Mouse (Mus musculus): ENCODE measurements around the gene Mia. TPM values are rescaled to one million over a fixed set of nuclear protein-coding genes. Genes with fewer than 3 reads are reported as not detected.

Mia gene
- total RNA-seq, 1 experiment: 12.5 TPM

DNA sequence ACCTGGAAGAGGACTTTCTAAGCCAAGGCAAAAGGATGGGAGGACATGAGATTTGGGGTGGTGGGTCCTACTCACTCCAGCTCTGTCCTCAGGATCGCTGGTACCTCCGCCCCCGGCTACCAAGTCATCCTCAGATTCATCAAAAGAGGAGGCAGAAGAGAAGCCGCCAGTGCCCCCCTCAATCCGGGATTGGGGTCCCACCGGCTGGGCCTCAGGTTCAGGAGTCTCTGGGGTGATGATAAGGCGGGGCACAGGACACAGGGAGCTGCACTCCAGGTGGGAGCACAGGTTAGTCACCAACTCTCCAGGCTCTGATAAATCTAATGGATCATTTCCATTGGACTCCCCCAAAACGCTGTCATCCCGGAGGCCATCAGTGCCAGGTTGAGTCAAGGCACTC, 46.3 kb upstream of the Mia start:
- Histone ChIP-seq H3K4me1 (ENCODE audit: control insufficient read depth in 2 of 2, insufficient read depth in 2 of 2, low read length in 2 of 2, poor library complexity in 1 of 2) (peaks cover 6 to 29% of the 10 kb centered on the region in 2 experiments; a peak in 2 of 4 replicates), H3K9ac (ENCODE audit: insufficient read depth, low read depth, low read length, poor library complexity, severe bottlenecking) (peak overlapping the region; percentile 83), H3K27ac (ENCODE audit: insufficient read depth, low read depth, low read length, poor library complexity, severe bottlenecking) (no peak overlapping the region), H3K9me3 (ENCODE audit: control insufficient read depth, insufficient read depth, low read depth, low read length) (no peaks in the 10 kb centered on the region), H3K4me3 (ENCODE audit: insufficient read depth in 1 of 2, low read depth in 1 of 2, low read length in 2 of 2, poor library complexity in 1 of 2, severe bottlenecking in 1 of 2) (peak overlapping the region; percentile 82 to 89), H3K36me3 (ENCODE audit: control insufficient read depth, insufficient read depth, low read length, poor library complexity, severe bottlenecking) (no peaks in the 10 kb centered on the region; the same call in 1 of the 2 replicates)
- no peak for TF ChIP-seq MAFK (IDR thresholded peaks at IDR 0.05; ENCODE audit: insufficient read depth, low read depth, low read length)
- no peak for TF ChIP-seq HCFC1 (IDR thresholded peaks at IDR 0.05; ENCODE audit: borderline replicate concordance, insufficient read depth, low read length)
- no peak for TF ChIP-seq ZNF384 (IDR thresholded peaks at IDR 0.05; ENCODE audit: low read depth, low read length)
- no peak for TF ChIP-seq ZC3H11A (IDR thresholded peaks at IDR 0.05; ENCODE audit: borderline replicate concordance, low read depth, low read length)
- TF ChIP-seq CHD2 (IDR thresholded peaks at IDR 0.05; ENCODE audit: low read depth, low read length): no peak
- DNase-seq (ENCODE audit: low read depth, low spot score): no peak
- in situ Hi-C loops (cut with MboI; ENCODE audit: low sequenced_read_pairs in 2 of 2, unreplicated experiment in 2 of 2): no loop called here

DNA sequence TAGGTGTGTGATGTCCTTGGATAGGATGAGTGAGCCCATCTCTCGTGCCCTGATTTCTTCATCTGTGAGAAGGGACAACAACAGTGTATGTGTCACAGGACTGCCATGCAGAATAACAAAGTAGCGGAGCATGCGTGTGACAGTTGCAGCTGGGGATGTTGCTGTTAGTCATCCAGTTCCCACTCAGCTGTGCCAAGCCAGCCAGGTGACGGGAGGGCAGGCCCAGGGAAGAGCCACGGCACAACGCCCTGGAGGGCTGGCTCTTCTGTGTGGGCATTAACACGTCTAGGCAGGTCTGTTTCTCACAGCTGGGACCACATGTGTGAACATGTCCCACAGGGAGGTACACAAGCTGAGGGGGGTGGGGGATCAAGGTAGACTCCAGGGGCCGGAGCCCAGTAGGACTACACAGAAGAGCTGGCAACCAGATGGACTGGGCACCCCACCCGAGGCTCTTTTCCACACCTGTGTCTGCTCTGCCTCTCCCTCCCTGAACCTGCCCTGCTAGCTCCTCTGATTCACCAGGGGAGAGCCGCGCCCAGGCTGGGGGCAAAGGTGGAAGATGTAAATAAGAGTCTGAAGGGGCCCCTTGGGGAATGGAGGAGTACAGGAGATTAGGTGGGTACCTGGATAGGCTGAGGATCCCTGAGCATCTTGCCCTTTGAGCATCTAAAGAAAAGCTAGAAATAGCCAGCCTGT, 44.1 kb upstream of the Mia start:
- no peak for DNase-seq (ENCODE audit: low read depth, low spot score)
- H3K4me1 ChIP-seq (ENCODE audit: control insufficient read depth in 2 of 2, insufficient read depth in 2 of 2, low read length in 2 of 2, poor library complexity in 1 of 2): peaks cover 4 to 28% of the 10 kb centered on the region in 2 experiments; a peak in 2 of 4 replicates
- no peak overlapping the region for H3K27ac ChIP-seq (ENCODE audit: insufficient read depth, low read depth, low read length, poor library complexity, severe bottlenecking)

GRCm38 (mm10) chr7:27222538-27222937, 41.6 kb upstream of the Mia start:
- no peak for DNase-seq (ENCODE audit: low read depth, low spot score)
- Histone ChIP-seq H3K4me1 (ENCODE audit: control insufficient read depth in 2 of 2, insufficient read depth in 2 of 2, low read length in 2 of 2, poor library complexity in 1 of 2) (peaks cover 4 to 30% of the 10 kb centered on the region in 2 experiments; a peak in 2 of 4 replicates), H3K36me3 (ENCODE audit: control insufficient read depth, insufficient read depth, low read length, poor library complexity, severe bottlenecking) (peaks cover 5% of the 10 kb centered on the region; the same call in 1 of the 2 replicates), H3K27ac (ENCODE audit: insufficient read depth, low read depth, low read length, poor library complexity, severe bottlenecking) (no peak overlapping the region), H3K4me3 (ENCODE audit: insufficient read depth in 1 of 2, low read depth in 1 of 2, low read length in 2 of 2, poor library complexity in 1 of 2, severe bottlenecking in 1 of 2) (no peak overlapping the region), H3K9ac (ENCODE audit: insufficient read depth, low read depth, low read length, poor library complexity, severe bottlenecking) (no peak overlapping the region), H3K9me3 (ENCODE audit: control insufficient read depth, insufficient read depth, low read depth, low read length) (no peaks in the 10 kb centered on the region)
- TF ChIP-seq ZNF384 (IDR thresholded peaks at IDR 0.05; ENCODE audit: low read depth, low read length) (no peak), CHD2 (IDR thresholded peaks at IDR 0.05; ENCODE audit: low read depth, low read length) (no peak), HCFC1 (IDR thresholded peaks at IDR 0.05; ENCODE audit: borderline replicate concordance, insufficient read depth, low read length) (no peak), ZC3H11A (IDR thresholded peaks at IDR 0.05; ENCODE audit: borderline replicate concordance, low read depth, low read length) (no peak), MAFK (IDR thresholded peaks at IDR 0.05; ENCODE audit: insufficient read depth, low read depth, low read length) (no peak)
- in situ Hi-C loops (cut with MboI; ENCODE audit: low sequenced_read_pairs in 2 of 2, unreplicated experiment in 2 of 2): no loop called here

More for the DNA sequence above, 44.1 kb upstream of the Mia start:
- Histone ChIP-seq H3K4me3 (ENCODE audit: insufficient read depth in 1 of 2, low read depth in 1 of 2, low read length in 2 of 2, poor library complexity in 1 of 2, severe bottlenecking in 1 of 2) (no peak overlapping the region), H3K9me3 (ENCODE audit: control insufficient read depth, insufficient read depth, low read depth, low read length) (no peaks in the 10 kb centered on the region), H3K9ac (ENCODE audit: insufficient read depth, low read depth, low read length, poor library complexity, severe bottlenecking) (peak overlapping the region; percentile 1; the same call in 1 of the 2 replicates), H3K36me3 (ENCODE audit: control insufficient read depth, insufficient read depth, low read length, poor library complexity, severe bottlenecking) (no peaks in the 10 kb centered on the region; the same call in 1 of the 2 replicates)
- in situ Hi-C loops (cut with MboI; ENCODE audit: low sequenced_read_pairs in 2 of 2, unreplicated experiment in 2 of 2): no loop called here
- no peak for TF ChIP-seq HCFC1 (IDR thresholded peaks at IDR 0.05; ENCODE audit: borderline replicate concordance, insufficient read depth, low read length)
- TF ChIP-seq ZNF384 (IDR thresholded peaks at IDR 0.05; ENCODE audit: low read depth, low read length): no peak
- TF ChIP-seq CHD2 (IDR thresholded peaks at IDR 0.05; ENCODE audit: low read depth, low read length): no peak
- TF ChIP-seq MAFK (IDR thresholded peaks at IDR 0.05; ENCODE audit: insufficient read depth, low read depth, low read length): no peak
- no peak for TF ChIP-seq ZC3H11A (IDR thresholded peaks at IDR 0.05; ENCODE audit: borderline replicate concordance, low read depth, low read length)

DNA sequence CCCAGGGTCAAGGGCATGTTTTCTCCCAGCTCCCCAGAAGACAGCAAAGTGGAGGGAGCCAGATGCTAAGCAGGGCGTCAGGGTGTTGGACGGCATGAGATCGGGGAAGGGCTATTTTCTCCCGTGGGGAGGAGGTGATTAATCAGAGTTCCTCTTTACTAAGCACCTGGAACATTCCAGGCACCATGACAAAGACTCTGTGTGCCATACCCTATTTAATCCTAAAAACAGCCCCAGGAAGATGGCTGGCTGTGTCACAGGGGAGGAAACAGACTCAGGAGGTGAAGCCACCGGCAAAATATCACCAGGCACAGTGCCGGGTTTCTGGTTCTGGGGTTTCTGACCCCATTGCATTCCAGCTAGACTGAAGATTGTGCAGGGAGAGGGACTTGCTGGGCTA, 41.0 kb upstream of the Mia start:
- Histone ChIP-seq H3K4me1 (ENCODE audit: control insufficient read depth in 2 of 2, insufficient read depth in 2 of 2, low read length in 2 of 2, poor library complexity in 1 of 2) (peaks cover 4 to 30% of the 10 kb centered on the region in 2 experiments; a peak in 2 of 4 replicates), H3K27ac (ENCODE audit: insufficient read depth, low read depth, low read length, poor library complexity, severe bottlenecking) (no peak overlapping the region), H3K9me3 (ENCODE audit: control insufficient read depth, insufficient read depth, low read depth, low read length) (no peaks in the 10 kb centered on the region), H3K9ac (ENCODE audit: insufficient read depth, low read depth, low read length, poor library complexity, severe bottlenecking) (no peak overlapping the region), H3K4me3 (ENCODE audit: insufficient read depth in 1 of 2, low read depth in 1 of 2, low read length in 2 of 2, poor library complexity in 1 of 2, severe bottlenecking in 1 of 2) (no peak overlapping the region), H3K36me3 (ENCODE audit: control insufficient read depth, insufficient read depth, low read length, poor library complexity, severe bottlenecking) (peaks cover 5% of the 10 kb centered on the region; the same call in 1 of the 2 replicates)
- no peak for DNase-seq (ENCODE audit: low read depth, low spot score)
- in situ Hi-C loops (cut with MboI; ENCODE audit: low sequenced_read_pairs in 2 of 2, unreplicated experiment in 2 of 2): no loop called here
- TF ChIP-seq ZNF384 (IDR thresholded peaks at IDR 0.05; ENCODE audit: low read depth, low read length) (no peak), ZC3H11A (IDR thresholded peaks at IDR 0.05; ENCODE audit: borderline replicate concordance, low read depth, low read length) (no peak)

Data from ES-E14 (cell line).